Mouse (Mus musculus) left cerebral cortex, postnatal 14 days (tissue): ENCODE data around the gene Gm14190. TPM values are rescaled to one million over a fixed set of nuclear protein-coding genes. Genes with fewer than 3 reads are reported as not detected.
"Not testable (repeated sequence)": the region's sequence is repeated elsewhere in the genome, so short reads cannot be mapped to it uniquely, and the experiment has no call there.

Source experiments
- DNase-seq, 2 experiments: peaks; one replicate each; pipeline ENCODE4 v3.0.0; 2021 to 2022; ENCODE audit warnings: low spot score in 2 of 2, mixed read lengths in 1 of 2
- intact Hi-C: fragments of 180-260 bp; cut with DNase I; formaldehyde crosslinking; loops from one replicate; pipeline ENCODE4 v1.15.1; 2025
- long read RNA-seq, 2 experiments: library from polyadenylated mRNA; stranded (forward); transcript quantifications; one replicate each; pipeline ENCODE4 v2.0.0; 2021
- total RNA-seq, 2 experiments: library from RNA; stranded (reverse); gene quantifications; 2 replicates each; pipeline ENCODE4 v1.2.3; 2021

The Gm14190 gene
- total RNA-seq, result not detected
- long read RNA-seq, experiment 1, result 0 reads
- long read RNA-seq, experiment 2, result 0 reads

DNA sequence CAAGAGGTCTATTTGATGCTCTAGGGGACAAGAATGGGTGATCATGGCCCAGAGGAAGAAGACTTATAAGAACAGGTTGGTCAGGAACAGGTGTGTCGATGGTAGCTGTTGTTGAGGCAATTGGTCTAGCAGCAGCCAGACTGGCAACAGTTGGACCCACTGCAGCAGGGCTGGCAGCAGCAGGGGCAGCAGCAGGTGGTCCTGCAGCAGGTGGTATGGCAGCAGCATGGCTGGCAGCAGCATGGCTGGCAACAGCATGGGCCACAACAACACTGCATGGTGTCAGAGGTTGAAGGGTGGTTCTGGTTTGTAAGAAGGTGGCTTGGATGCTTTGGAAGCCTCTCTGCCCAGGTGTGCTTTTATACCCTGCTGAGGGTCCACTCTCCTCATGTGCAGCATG, at the start of gene Gm14190:
Gene Gm14190, minus strand, starts transcription at position 278 of the 400 bp plus-strand sequence.
- intact Hi-C loops, result no loop called here
- DNase-seq, result no peak

DNA sequence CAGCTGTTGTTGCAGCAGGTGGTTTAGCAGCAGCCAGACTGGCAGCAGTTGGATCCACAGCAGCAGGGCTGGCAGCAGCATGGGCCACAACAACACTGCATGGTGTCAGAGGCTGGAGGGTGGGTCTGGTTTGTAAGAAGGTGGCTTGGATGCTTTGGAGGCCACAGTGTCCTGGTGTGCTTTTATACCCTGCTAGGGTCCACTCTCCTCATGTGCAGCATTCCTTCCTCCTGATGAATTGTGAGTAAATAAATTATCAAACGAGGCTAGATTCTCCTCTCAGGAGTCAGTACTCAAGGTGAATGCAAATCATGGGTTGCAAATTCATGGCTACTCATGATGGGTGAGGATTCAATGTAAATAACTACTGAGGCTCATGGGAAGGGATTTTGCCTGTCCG, 43.6 kb upstream of the Gm14190 start, which contains the start of gene Gm14180:
Gene Gm14180, minus strand, starts transcription at position 101 of the 400 bp plus-strand sequence.
- DNase-seq, result no peak
- intact Hi-C loops, result no loop called here

- intact Hi-C loops, result loop anchor here (5.0 kb wide), 1 partner anchor 37 kb away; no protein-coding TSS in a partner anchor
Observed at GRCm38 (mm10) chr11:99724061-99724460, 33.5 kb upstream of the Gm14190 start.

DNA sequence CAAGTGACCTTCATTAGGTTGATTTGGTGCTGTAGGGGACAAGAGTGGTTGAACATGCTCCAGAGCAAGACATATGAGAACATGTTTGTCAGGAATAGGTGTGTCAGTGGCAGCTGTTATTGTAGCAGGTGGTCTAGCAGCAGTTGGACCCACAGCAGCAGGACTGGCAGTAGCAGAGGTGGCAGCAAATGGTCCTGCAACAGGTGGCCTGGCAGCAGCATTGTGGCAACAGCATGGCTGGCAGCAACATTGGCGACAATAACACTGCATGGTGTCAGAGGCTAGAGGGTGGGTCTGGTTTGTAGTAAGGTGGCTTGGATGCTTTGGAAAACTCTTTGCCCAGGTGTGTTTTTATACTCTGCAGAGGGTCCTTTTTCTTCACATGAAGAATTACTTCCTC, 28.2 kb upstream of the Gm14190 start:
- intact Hi-C loops, result no loop called here

More at GRCm38 (mm10) chr11:99724061-99724460, 33.5 kb upstream of the Gm14190 start:
- DNase-seq, result no peak

GRCm38 (mm10) chr11:99685235-99685634, 5.3 kb downstream of the Gm14190 start:
- intact Hi-C loops, result loop anchor here (5.0 kb wide), 1 partner anchor 37 kb away; no protein-coding TSS in a partner anchor
- DNase-seq, result not testable (repeated sequence)

More for the DNA sequence above, 28.2 kb upstream of the Gm14190 start:
- no peak for DNase-seq

DNA sequence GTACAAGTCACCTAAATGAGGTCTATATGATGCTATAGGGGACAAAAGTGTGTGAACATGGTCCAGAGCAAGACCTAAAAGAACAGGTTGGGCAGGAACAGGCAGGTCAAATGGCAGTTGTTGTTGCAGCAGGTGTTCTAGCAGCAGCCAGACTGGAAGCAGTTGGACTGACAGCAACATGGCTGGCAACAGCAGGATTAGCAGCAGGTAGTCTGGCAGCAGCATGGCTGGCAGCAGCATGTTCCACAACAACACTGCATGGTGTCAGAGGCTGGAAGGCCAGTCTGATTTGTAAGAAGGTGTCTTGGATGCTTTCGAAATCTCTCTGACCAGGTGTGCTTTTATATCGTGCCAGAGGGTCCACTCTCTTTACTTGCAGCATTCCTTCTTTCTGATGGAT, 7.1 kb downstream of the Gm14190 start:
- no peak for DNase-seq
- intact Hi-C loops, result no loop called here

GRCm38 (mm10) chr11:99665860-99666259, 24.7 kb downstream of the Gm14190 start, which contains the start of gene Krtap4-6:
TSS of gene Krtap4-6 (minus strand) at chr11:99665960.
- intact Hi-C loops, result no loop called here

GRCm38 (mm10) chr11:99662802-99663201, 27.7 kb downstream of the Gm14190 start:
- DNase-seq, result no peak
- intact Hi-C loops, result no loop called here

More at GRCm38 (mm10) chr11:99665860-99666259, 24.7 kb downstream of the Gm14190 start, which contains the start of gene Krtap4-6:
- no peak for DNase-seq

- intact Hi-C loops, result no loop called here
- DNase-seq, result no peak
Observed at GRCm38 (mm10) chr11:99659256-99659655, 31.3 kb downstream of the Gm14190 start.

DNA sequence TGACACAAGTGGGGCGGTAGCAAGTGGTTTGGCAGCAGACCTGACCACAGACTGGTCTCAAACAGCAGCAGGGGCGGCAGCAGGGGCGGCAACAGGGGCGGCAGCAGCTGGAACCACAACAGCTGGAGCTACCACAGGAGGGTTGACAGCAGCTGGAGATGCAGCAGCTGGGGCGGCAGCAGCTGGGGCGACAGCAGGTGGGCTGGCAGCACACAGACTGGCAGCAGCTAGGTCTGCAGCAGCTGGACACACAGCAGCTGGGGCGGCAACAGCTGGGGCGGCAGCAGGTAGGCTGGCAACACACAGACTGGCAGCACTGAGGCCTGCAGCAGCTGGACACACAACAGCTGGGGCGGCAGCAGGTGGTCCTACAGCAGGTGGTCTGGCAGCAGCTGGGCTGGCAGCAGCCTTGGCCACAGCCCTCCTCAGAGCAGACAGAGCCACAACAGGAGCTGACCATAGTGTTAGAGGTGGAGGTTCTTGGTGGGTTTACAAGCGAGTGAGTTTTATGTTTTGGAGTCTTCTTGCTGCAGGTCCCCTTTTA, 32.0 kb downstream of the Gm14190 start, which contains the start of gene Gm11563:
Gene Gm11563, minus strand, starts transcription at position 494 of the 544 bp plus-strand sequence.
- DNase-seq, intact Hi-C loops: not testable (repeated sequence)

DNA sequence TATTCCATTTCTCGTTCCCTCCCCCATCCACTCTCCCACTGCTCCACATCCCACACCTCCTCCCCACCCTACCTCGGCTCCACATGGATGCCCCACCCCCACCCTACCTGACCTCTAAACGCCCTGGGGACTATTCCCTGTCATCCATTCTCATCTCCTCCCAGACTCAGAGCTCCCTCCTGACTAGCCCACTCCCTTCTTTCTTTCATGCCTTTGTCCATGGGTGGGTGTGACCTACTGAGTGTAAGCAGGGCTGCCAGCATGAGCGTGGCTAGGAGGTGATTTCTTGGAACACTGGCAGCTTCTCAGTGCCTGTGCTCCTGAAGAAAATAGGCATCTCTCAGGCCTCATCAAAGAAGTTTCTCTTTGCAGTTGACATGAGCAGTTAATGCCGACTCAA, 33.5 kb downstream of the Gm14190 start:
- no peak for DNase-seq
- intact Hi-C loops, result no loop called here

- intact Hi-C loops, result no loop called here
- no peak for DNase-seq
Observed at GRCm38 (mm10) chr11:99650136-99650535, 40.4 kb downstream of the Gm14190 start, which contains the start of gene Gm11555. TSS of gene Gm11555 (minus strand) at chr11:99650236.

GRCm38 (mm10) chr11:99646444-99646843, 44.1 kb downstream of the Gm14190 start:
- intact Hi-C loops, result no loop called here
- peak in 1 of 2 experiments; percentile 15 for DNase-seq

DNA sequence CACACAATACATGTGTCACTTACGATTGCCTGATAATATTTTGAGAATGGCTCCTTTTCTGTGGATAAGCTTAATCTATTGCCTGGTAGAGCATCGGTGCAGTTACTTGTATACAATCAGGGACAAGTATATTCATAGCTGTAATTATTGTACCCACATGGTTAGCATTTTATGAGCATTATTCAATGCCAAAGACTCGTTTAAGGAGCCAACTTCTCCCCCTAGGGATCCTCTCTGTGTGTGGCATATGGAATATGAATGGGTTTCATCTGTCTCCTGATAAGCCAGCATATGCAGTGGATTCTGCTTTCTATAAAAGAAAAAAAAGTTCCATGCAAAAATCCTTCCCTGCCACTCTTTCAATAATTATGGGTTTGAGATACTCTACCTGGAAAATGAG, 46.2 kb downstream of the Gm14190 start:
- DNase-seq, result no peak
- intact Hi-C loops, result no loop called here

DNA sequence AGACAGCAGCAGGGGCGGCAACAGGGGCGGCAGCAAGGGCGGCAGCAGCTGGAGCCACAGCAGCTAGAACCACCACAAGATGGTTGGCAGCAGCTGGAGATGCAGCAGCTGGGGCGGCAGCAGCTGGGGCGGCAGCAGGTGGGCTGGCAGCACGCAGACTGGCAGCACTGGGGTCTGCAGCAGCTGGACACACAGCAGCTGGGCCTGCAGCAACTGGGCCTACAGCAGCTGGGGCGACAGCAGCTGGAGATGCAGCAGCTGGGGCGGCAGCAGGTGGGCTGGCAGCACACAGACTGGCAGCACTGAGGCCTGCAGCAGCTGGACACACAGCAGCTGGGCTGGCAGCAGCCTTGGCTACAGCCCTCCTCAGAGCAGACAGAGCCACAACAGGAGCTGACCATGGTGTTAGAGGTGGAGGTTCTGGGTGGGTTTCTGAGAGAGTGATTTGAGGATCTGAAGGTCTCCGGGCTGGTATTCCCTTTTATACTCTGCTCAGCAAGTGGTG, 46.9 kb downstream of the Gm14190 start, which contains the start of gene Krtap4-7:
Gene Krtap4-7, minus strand, starts transcription at position 455 of the 505 bp plus-strand sequence.
- intact Hi-C loops, result not testable (repeated sequence)

GRCm38 (mm10) chr11:99640926-99641325, 49.6 kb downstream of the Gm14190 start:
- intact Hi-C loops, result no loop called here

More for the DNA sequence above, 46.9 kb downstream of the Gm14190 start, which contains the start of gene Krtap4-7:
- DNase-seq, result not testable (repeated sequence)

More at GRCm38 (mm10) chr11:99640926-99641325, 49.6 kb downstream of the Gm14190 start:
- DNase-seq, result no peak

Other genes with a start within 250 kb of the Gm14190 start
- gene Krt23, start 197.6 kb downstream of the Gm14190 start, total RNA-seq, result not detected
- gene Krt39, start 169.4 kb downstream of the Gm14190 start, total RNA-seq, result not detected
- not detected for gene Krt40, start 147.6 kb downstream of the Gm14190 start, total RNA-seq
- not detected for gene Krtap3-3, start 139.9 kb downstream of the Gm14190 start, total RNA-seq
- gene Krtap3-2, start 133.9 kb downstream of the Gm14190 start, total RNA-seq, result not detected
- not detected for gene Gm11939, start 131.3 kb downstream of the Gm14190 start, total RNA-seq
- gene Krtap3-1, start 124.1 kb downstream of the Gm14190 start, total RNA-seq, result not detected
- not detected for gene Krtap1-5, start 109.7 kb downstream of the Gm14190 start, total RNA-seq
- gene Krtap1-4, start 107.1 kb downstream of the Gm14190 start, total RNA-seq, result not detected
- gene Krtap1-3, start 99.4 kb downstream of the Gm14190 start, total RNA-seq, result not detected
- gene Krtap9-3, start 92.6 kb downstream of the Gm14190 start, total RNA-seq, result not detected
- gene Gm11938, start 87.4 kb downstream of the Gm14190 start, total RNA-seq, result not detected
- not detected for gene Gm11937, start 80.6 kb downstream of the Gm14190 start, total RNA-seq
- not detected for gene Krtap2-4, start 75.9 kb downstream of the Gm14190 start, total RNA-seq
- not detected for gene Gm11562, start 70.3 kb downstream of the Gm14190 start, total RNA-seq
- not detected for gene Krtap4-1, start 62.5 kb downstream of the Gm14190 start, total RNA-seq
- gene Krtap4-2, start 55.7 kb downstream of the Gm14190 start, total RNA-seq, result not detected
- not detected for gene Krtap4-7, start 46.7 kb downstream of the Gm14190 start, total RNA-seq
- gene Gm11555, start 40.5 kb downstream of the Gm14190 start, total RNA-seq, result not detected
- not detected for gene Gm11563, start 31.8 kb downstream of the Gm14190 start, total RNA-seq
- gene Krtap4-6, start 24.8 kb downstream of the Gm14190 start, total RNA-seq, result not detected
- not detected for gene Gm14180, start 43.5 kb upstream of the Gm14190 start, total RNA-seq
- not detected for gene Gm11595, start 82.2 kb upstream of the Gm14190 start, total RNA-seq
- gene Krtap4-8, start 90.0 kb upstream of the Gm14190 start, total RNA-seq, result not detected
- not detected for gene Krtap4-9, start 94.5 kb upstream of the Gm14190 start, total RNA-seq
- not detected for gene Gm11596, start 102.7 kb upstream of the Gm14190 start, total RNA-seq
- gene Gm11569, start 108.2 kb upstream of the Gm14190 start, total RNA-seq, result not detected
- not detected for gene Gm11554, start 113.7 kb upstream of the Gm14190 start, total RNA-seq
- gene Krtap4-13, start 119.2 kb upstream of the Gm14190 start, total RNA-seq, result not detected
- gene Gm11564, start 124.9 kb upstream of the Gm14190 start, total RNA-seq, result not detected
- gene 2300003K06Rik, start 147.3 kb upstream of the Gm14190 start, total RNA-seq, result not detected
- not detected for gene Krtap4-16, start 160.9 kb upstream of the Gm14190 start, total RNA-seq
- gene Gm11568, start 167.2 kb upstream of the Gm14190 start, total RNA-seq, result not detected
- not detected for gene Gm11559, start 173.7 kb upstream of the Gm14190 start, total RNA-seq
- gene Krtap9-1, start 182.6 kb upstream of the Gm14190 start, total RNA-seq, result not detected
- not detected for gene Gm11567, start 188.4 kb upstream of the Gm14190 start, total RNA-seq
- not detected for gene Krtap31-1, start 217.2 kb upstream of the Gm14190 start, total RNA-seq
- not detected for gene Gm11565, start 224.0 kb upstream of the Gm14190 start, total RNA-seq
- not detected for gene Krtap31-2, start 245.6 kb upstream of the Gm14190 start, total RNA-seq